Mouse (Mus musculus) E14TG2a.4 (cell line): ENCODE data around the gene Smim23.

ENCODE experiments used
- CTCF ChIP-seq: conservative IDR thresholded peaks from 2 replicates; pipeline ENCODE4 v1.5.1; 2014; ENCODE audit warnings: low read length
- NANOG ChIP-seq: IDR thresholded peaks from 2 replicates; pipeline ENCODE4 v1.6.1; 2014; ENCODE audit warnings: borderline replicate concordance, low read length, mixed read lengths
- POU5F1 ChIP-seq: IDR thresholded peaks from 2 replicates; pipeline ENCODE4 v1.6.1; 2014; ENCODE audit warnings: low read length, borderline replicate concordance

GRCm38 (mm10) chr11:32817566-32817965, 6.8 kb downstream of the Smim23 start:
- TF ChIP-seq CTCF: no peak
- no peak for TF ChIP-seq POU5F1
- TF ChIP-seq NANOG: no peak
